Comparison of ENCODE assay signal across 8 mouse cellular contexts in the genomic region with DNA sequence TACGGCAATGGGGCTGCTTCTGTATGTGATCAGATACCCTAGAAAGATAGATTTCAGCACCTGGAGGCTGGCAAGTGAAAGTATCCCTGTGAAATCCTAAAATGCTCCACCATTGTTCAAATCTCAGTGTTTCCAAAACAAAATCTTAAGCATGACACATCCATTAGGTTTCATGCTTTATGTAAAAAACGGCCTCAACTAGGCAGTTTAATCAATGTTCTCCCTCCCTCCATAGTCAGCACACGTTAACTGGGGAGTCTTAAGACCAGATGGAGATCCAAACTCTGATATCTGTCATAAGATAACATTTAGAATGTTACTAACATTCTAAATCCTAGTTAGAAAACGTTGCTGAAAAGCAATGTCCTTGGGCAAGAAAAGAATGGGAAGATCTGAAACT. TPM values are rescaled to one million over a fixed set of nuclear protein-coding genes. Genes with fewer than 3 reads are reported as not detected.
DNase-seq lines count a peak whose midpoint lies in the region; ATAC-seq and TF ChIP-seq lines count a peak whose summit lies in the region.

No protein-coding gene starts in this region.

- no peak overlapping the region for H3K27ac ChIP-seq in cerebellum, adult 2 months (ENCODE audit: insufficient read depth, low read length)
- peak overlapping the region; percentile 98 for H3K27ac ChIP-seq in limb, embryonic 14.5 days (replicated peaks; ENCODE audit: low read depth, low read length)
- peak overlapping the region; percentile 98 for H3K27ac ChIP-seq in stomach, postnatal 0 days (replicated peaks)

- ATAC-seq in megakaryocyte, adult 5-6 weeks (ENCODE audit: poor library complexity, severe bottlenecking): no peak
- ATAC-seq in limb, embryonic 14.5 days (ENCODE audit: low FRiP score, low read depth): no peak
- no peak for ATAC-seq in stomach, postnatal 0 days (ENCODE audit: low FRiP score, low TSS enrichment)

- H3K27me3 ChIP-seq in cerebellum, adult 2 months (ENCODE audit: control insufficient read depth, insufficient read depth, low read length): no peaks in the 10 kb centered on the region
- H3K27me3 ChIP-seq in megakaryocyte, embryonic 14.5 days (replicated peaks): no peaks in the 10 kb centered on the region
- no peaks in the 10 kb centered on the region for H3K27me3 ChIP-seq in limb, embryonic 14.5 days (ENCODE audit: control insufficient read depth, insufficient read depth, low read length)
- H3K27me3 ChIP-seq in stomach, postnatal 0 days (ENCODE audit: control insufficient read depth, insufficient read depth, low read length): no peaks in the 10 kb centered on the region

- H3K4me2 ChIP-seq in limb, embryonic 14.5 days (replicated peaks; ENCODE audit: low read depth, low read length, severe bottlenecking): peak overlapping the region; percentile 55
- H3K4me2 ChIP-seq in stomach, postnatal 0 days (replicated peaks; ENCODE audit: low read depth): peak overlapping the region; percentile 85

- no peak for TF ChIP-seq POLR2A in cerebellum, adult 2 months (IDR thresholded peaks at IDR 0.05; ENCODE audit: borderline replicate concordance, insufficient read depth, low read length)
- no peak for TF ChIP-seq POLR2A in limb, embryonic 14.5 days (IDR thresholded peaks at IDR 0.05; ENCODE audit: borderline replicate concordance, extremely low read depth, insufficient read depth, insufficient read length)

- TF ChIP-seq CTCF in cerebellum, adult 2 months (IDR thresholded peaks at IDR 0.05; ENCODE audit: borderline replicate concordance, insufficient read depth, low read depth, low read length): no peak
- TF ChIP-seq CTCF in stomach, postnatal 0 days (IDR thresholded peaks at IDR 0.05; ENCODE audit: low read depth): no peak

- no peaks in the 10 kb centered on the region for H3K4me1 ChIP-seq in cerebellum, adult 2 months (ENCODE audit: control insufficient read depth, insufficient read depth, low read length)
- peaks cover 68% of the 10 kb centered on the region for H3K4me1 ChIP-seq in megakaryocyte, embryonic 14.5 days
- H3K4me1 ChIP-seq in limb, embryonic 14.5 days (ENCODE audit: control insufficient read depth, insufficient read depth, low read length): peaks cover 12% of the 10 kb centered on the region
- H3K4me1 ChIP-seq in stomach, postnatal 0 days (replicated peaks; ENCODE audit: control insufficient read depth, insufficient read depth): peaks cover 2% of the 10 kb centered on the region; the same call in 1 of the 2 replicates

- peak overlapping the region; percentile 87 for H3K4me3 ChIP-seq in cerebellum, adult 2 months (replicated peaks; ENCODE audit: insufficient read depth, low read depth, low read length)
- H3K4me3 ChIP-seq in megakaryocyte, embryonic 14.5 days (replicated peaks): peak overlapping the region; percentile 98
- H3K4me3 ChIP-seq in limb, embryonic 14.5 days (replicated peaks; ENCODE audit: low read length): peak overlapping the region; percentile 96
- peak overlapping the region; percentile 94 for H3K4me3 ChIP-seq in stomach, postnatal 0 days (ENCODE audit: low read depth, low read length)

- peak overlapping the region; percentile 100 for H3K9ac ChIP-seq in limb, embryonic 14.5 days (ENCODE audit: low read depth, low read length, severe bottlenecking)
- H3K9ac ChIP-seq in stomach, postnatal 0 days (ENCODE audit: low read length): peak overlapping the region; percentile 93

- peaks cover 25% of the 10 kb centered on the region for H3K36me3 ChIP-seq in megakaryocyte, embryonic 14.5 days (replicated peaks; ENCODE audit: low read length)
- no peaks in the 10 kb centered on the region for H3K36me3 ChIP-seq in limb, embryonic 14.5 days (ENCODE audit: control insufficient read depth, insufficient read depth, low read length)
- no peaks in the 10 kb centered on the region for H3K36me3 ChIP-seq in stomach, postnatal 0 days (ENCODE audit: control insufficient read depth, insufficient read depth, low read length)

- TF ChIP-seq EP300 in stomach, postnatal 0 days (optimal IDR thresholded peaks at IDR 0.05): no peak

- WGBS in cerebellum, adult 2 months: 3% methylated on average over 4 of the region's 4 CpGs
- WGBS in limb, embryonic 14.5 days: 13% methylated on average over 4 of the region's 4 CpGs
- 5% methylated on average over 4 of the region's 4 CpGs for WGBS in stomach, postnatal 0 days

- DNase-seq in cerebellum, adult 2 months: no peak
- DNase-seq in cerebellum, postnatal 4 days (ENCODE audit: low spot score in 2 of 2): no peak
- DNase-seq in limb, embryonic 14.5 days (ENCODE audit: low spot score): no peak
- no peak for DNase-seq in stomach, postnatal 0 days (ENCODE audit: low spot score)
- no peak for DNase-seq in testis, postnatal 10 days (ENCODE audit: low spot score)
- no peak for DNase-seq in gastrocnemius, postnatal 4 days (ENCODE audit: low spot score in 2 of 2)

- H3K9me3 ChIP-seq in megakaryocyte, embryonic 14.5 days: no peaks in the 10 kb centered on the region
- no peaks in the 10 kb centered on the region for H3K9me3 ChIP-seq in limb, embryonic 14.5 days (ENCODE audit: control insufficient read depth, low read length)
- H3K9me3 ChIP-seq in stomach, postnatal 0 days (ENCODE audit: control insufficient read depth, low read length): no peaks in the 10 kb centered on the region

RNA-seq across cellular contexts. Expression of gene Zfp292, which starts 0.9 kb away (rescaled TPM):
- polyA plus RNA-seq in cerebellum, adult 2 months (2012; rRNA removed): 8.9 and 9.4 TPM in 2 replicates
- polyA plus RNA-seq in megakaryocyte, embryonic 14.5 days (2012; ENCODE audit: insufficient read depth, low replicate concordance): 0.18 and 0.32 TPM in 2 replicates
- total RNA-seq in megakaryocyte, adult 5-6 weeks (2015): 25.0 and 26.7 TPM in 2 replicates
- total RNA-seq in megakaryocyte, adult 5-6 weeks (2017): 24.6 and 26.3 TPM in 2 replicates
- 10.3 and 11.9 TPM in 2 replicates for polyA plus RNA-seq in limb, embryonic 14.5 days (2012; rRNA removed)
- polyA plus RNA-seq in limb, embryonic 14.5 days (2014; fragmentation: Nextera tagmentation; extraction: Ambion mirVana): 23.2 and 27.3 TPM in 2 replicates
- polyA plus RNA-seq in stomach, postnatal 0 days (2015; fragmentation: Nextera tagmentation; extraction: Ambion mirVana): 5.3 and 5.6 TPM in 2 replicates
- total RNA-seq in gastrocnemius, postnatal 4 days (2021): 10 to 100 TPM; 19.1 to 19.5 TPM

RNA-seq across cellular contexts. Expression of gene Cga, which starts 11.7 kb away (rescaled TPM):
- polyA plus RNA-seq in cerebellum, adult 2 months (2012; rRNA removed): not detected in 2 replicates
- not detected in 2 replicates for polyA plus RNA-seq in megakaryocyte, embryonic 14.5 days (2012; ENCODE audit: insufficient read depth, low replicate concordance)
- total RNA-seq in megakaryocyte, adult 5-6 weeks (2015): not detected in 2 replicates
- total RNA-seq in megakaryocyte, adult 5-6 weeks (2017): not detected in 2 replicates
- not detected in 2 replicates for polyA plus RNA-seq in limb, embryonic 14.5 days (2012; rRNA removed)
- polyA plus RNA-seq in limb, embryonic 14.5 days (2014; fragmentation: Nextera tagmentation; extraction: Ambion mirVana): not detected in 2 replicates
- polyA plus RNA-seq in stomach, postnatal 0 days (2015; fragmentation: Nextera tagmentation; extraction: Ambion mirVana): 0.19 TPM in 1 of 2 replicates, not detected in the other
- not detected for total RNA-seq in gastrocnemius, postnatal 4 days (2021)
